Mouse (Mus musculus): Measurements from ENCODE around the gene Nifk.
A peak's percentile ranks its signal among the peaks of the same experiment; 100 is the strongest.

Nifk gene

GRCm38 (mm10) chr1:118321661-118322201 is at the start of gene Nifk:
TSS of gene Nifk (plus strand) at chr1:118321839.
- peak; percentile 86 for DNase-seq (ENCODE audit: low spot score)

DNA sequence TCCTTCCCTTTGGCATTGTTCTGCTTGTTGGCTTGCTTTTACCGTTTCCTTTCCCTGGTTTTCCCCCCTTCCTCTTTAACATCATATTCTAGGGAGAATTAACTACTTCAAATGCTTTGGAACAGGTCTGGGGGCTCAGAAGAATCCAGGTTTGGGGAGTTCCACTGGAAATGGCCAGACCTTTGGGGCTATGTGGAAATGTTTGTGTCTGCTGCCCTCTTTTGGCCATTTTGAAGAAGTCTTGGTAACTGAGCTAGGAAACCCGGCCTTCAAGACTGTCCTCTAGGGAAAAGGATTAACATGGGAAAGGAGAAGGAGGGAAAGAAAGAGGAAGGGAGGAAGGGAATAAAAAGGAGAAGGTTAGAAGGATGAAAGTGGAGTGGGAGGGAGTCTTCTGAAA is 46.5 kb upstream of the Nifk start:
- DNase-seq (ENCODE audit: low spot score), result no peak

- DNase-seq (ENCODE audit: low spot score), result no peak
Measured at GRCm38 (mm10) chr1:118292291-118292690, 29.3 kb upstream of the Nifk start.

DNA sequence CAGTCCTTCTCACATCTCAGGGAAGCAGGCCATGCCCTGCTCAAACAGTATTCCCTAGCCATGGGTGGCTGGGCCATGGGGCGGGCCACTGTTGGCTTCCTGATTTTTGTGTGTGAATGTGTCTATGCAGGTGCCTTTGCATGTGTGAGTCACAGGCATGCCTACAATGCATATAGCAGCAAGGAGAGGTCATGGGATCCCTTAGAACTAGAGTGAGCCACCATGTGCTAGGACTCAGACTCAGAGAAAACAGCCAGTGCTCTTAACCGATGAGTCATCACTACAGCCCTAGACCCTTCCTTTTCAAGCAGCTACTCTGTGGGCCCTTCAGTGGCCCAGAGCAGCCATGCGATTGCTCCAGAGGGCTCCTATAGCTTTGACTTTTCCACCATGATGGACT is 27.4 kb upstream of the Nifk start:
- no peak for DNase-seq (ENCODE audit: low spot score)

- no peak for DNase-seq (ENCODE audit: low spot score)
Measured at GRCm38 (mm10) chr1:118294826-118295225, 26.8 kb upstream of the Nifk start.

- no peak for DNase-seq (ENCODE audit: low spot score)
Measured at GRCm38 (mm10) chr1:118296673-118297072, 25.0 kb upstream of the Nifk start.

- DNase-seq (ENCODE audit: low spot score), result no peak
Measured at GRCm38 (mm10) chr1:118297719-118298118, 23.9 kb upstream of the Nifk start.

- DNase-seq (ENCODE audit: low spot score), result peak; percentile 87
Measured at GRCm38 (mm10) chr1:118310780-118311621, 10.6 kb upstream of the Nifk start.

DNA sequence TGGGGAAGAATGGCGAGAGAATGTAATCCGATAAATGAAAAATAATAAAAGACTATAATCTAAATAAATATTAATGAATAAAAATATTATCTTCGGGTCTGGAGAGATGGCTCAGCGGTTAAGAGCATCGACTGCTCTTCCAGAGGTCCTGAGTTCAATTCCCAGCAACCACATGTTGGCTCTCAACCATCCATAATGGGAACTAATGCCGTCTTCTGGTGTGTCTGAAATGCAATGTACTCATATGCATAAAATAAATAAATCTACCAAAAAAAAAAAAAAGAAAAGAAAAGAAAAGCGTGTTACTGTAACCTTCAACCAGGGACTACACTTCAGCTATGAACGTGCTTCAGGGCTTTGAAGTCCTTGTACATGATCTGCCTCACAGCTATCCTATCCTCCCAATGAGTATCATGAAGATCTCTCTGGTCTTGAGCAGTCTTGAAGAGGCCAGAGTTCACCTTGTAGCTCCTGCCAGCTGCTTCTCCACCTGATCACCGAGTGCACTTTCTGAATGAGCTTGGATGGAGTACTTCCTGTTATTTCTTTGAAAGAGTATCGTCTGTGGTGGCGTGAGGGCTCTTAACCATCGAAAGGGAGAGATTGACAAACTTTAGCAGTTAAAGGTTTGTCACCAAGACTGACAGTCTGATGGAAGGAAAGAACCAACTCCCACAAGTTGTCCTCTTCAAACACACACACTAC is 9.9 kb upstream of the Nifk start, which contains the start of gene Tsn:
Tsn (minus strand) TSS at position 118 of the 705 bp plus-strand sequence.
- DNase-seq (ENCODE audit: low spot score), result no peak

- DNase-seq (ENCODE audit: low spot score), result no peak
Measured at GRCm38 (mm10) chr1:118320696-118321095, 943 bp upstream of the Nifk start.

DNA sequence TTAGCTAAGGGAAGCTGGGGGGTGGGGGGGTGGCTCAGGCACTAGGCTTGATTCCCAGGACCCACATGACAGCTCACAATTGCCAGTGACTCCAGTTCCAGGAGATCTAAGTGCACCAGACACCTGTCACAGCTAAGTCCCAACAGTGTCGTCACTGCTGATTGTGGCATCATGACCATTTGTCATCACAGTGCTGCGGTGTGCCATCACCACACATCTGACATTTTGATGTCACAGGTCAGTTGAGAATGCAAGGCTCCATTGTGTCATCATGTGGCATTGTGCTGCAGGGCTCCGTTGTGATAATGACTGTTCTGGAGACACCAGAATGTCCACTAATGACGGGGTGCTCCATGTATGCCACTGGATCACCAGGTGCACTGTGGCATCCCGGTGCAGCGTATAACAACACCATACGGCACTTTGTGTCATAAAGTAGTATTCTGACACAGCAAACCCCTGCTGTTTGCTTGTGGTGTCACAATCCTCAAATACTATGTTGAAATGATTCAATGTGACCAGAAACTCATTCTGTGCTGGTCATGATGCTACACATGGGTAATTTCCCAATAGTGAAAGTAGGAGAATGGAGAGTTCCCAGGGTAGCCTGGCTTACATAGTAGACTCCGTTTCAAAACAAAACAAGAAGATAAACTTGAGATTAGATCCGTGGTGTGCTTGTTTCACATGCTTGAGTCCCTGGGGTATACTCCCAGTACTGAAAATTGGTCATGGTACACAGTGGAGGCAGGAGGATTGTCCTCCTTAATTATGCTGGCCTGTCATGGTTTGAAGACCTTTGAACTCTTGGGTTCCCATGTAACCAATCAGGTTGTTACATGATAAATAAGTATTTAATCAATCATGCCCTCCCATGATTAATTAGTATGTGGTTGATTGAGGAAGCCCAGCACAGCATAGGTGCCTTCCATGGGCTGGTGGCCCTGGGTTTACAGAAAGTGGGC is 13.4 kb downstream of the Nifk start:
- no peak for DNase-seq (ENCODE audit: low spot score)

- DNase-seq (ENCODE audit: low spot score), result no peak
Measured at GRCm38 (mm10) chr1:118335847-118336246, 14.2 kb downstream of the Nifk start.

GRCm38 (mm10) chr1:118337921-118338320 is 16.3 kb downstream of the Nifk start:
- no peak for DNase-seq (ENCODE audit: low spot score)

- no peak for DNase-seq (ENCODE audit: low spot score)
Measured at GRCm38 (mm10) chr1:118343649-118344435, 22.2 kb downstream of the Nifk start.

GRCm38 (mm10) chr1:118349922-118350321 is 28.3 kb downstream of the Nifk start:
- DNase-seq (ENCODE audit: low spot score), result no peak

DNA sequence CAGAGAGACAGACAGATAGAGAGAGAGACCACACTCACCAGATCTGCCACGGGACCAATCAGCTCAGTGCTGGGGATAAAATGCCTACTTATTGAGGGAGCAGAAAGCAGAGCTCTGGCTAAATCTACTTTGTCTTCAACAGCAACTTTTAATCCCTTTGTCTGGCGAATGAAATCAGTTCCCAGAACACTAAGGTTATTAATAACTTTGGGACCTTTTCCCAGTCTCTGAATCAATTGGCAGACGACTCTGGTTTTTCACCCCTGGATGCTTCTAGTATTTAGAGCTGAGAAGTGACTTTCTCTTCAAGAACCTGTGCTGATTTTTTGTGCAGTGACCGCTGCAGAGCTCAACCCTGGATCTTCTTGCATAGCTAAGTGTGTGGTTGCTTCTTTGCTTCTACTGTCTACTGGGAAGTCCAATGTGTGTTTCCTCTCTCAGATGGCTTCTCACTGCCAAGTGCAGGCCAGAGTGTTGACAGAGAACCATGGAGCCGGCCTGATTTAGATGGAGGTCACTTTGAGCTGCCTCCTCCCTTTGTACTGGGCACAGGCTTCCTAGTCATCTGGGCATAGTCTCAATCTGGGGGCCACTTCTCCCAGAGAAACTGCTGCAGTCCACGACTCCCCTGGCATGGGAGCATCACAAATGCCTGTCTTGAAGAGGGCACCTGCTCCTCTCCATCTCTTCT is 37.6 kb downstream of the Nifk start:
- no peak for DNase-seq (ENCODE audit: low spot score)

DNA sequence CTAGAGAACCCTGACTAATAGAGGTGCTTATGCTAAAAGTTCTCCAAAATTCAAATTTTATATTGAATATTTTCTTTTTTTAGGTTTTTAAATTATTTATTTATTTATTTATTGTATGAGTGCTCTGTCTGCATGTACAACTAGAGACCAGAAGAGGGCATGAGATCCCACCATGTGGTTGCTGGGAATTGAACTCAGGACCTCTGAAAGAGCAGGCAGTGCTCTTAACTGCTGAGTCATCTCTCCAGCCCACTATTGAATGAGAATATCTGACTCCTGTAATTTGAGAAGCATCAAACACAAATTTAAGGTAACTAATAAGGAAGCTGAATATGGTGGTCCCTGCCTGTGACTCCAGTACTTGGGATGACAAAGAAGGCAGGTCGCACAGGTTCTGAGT is 46.3 kb downstream of the Nifk start:
- no peak for DNase-seq (ENCODE audit: low spot score)

DNA sequence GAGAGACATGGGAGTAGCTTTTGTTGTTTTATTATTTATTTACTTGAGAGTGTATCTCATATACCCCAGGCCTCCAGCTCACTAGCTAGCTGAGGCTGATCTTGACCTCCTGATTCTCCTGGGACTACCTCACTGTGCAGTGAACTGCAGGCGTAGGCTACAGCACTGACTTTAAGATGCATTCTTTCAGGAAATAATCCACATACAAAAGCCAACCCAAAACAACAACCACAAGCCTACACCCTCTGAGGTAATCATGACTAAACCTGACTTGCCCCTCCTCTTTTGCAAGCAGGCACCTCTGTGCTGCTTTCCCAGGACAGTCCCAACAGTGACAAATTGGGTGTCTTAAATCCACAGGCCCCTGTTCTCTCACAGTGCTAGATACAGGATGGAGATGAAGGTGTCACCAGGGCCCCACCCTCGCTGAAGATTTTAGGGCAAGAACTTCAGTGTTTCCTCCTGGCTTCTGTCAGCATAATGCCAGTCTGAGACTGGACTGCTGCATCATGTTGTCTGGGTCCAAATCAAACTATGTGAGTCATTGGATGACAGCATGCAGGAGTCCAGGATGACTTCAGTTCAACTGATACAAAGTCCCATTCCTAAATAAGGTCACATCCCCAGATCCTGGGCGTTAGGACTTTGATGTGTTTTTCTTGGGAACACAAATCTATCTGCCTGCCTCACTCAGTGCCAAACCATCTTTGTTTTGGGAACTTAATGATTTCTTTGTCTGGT is 47.3 kb downstream of the Nifk start:
- DNase-seq (ENCODE audit: low spot score), result no peak

- no peak for DNase-seq (ENCODE audit: low spot score)
Measured at GRCm38 (mm10) chr1:118377784-118378183, 56.1 kb downstream of the Nifk start.

All from ovary, postnatal 14 days (tissue).